Mouse (Mus musculus) stomach, postnatal 0 days (tissue): ENCODE measurements around the gene Pkp4. TPM values are rescaled to one million over a fixed set of nuclear protein-coding genes. Genes with fewer than 3 reads are reported as not detected.
A peak's percentile ranks its signal among the peaks of the same experiment; 100 is the strongest.

Experiments
- ATAC-seq: fragments of 200-750 bp; cut with Nextera tagmentation; 2 replicates; pipeline ENCODE4 v1.8.0; 2017; ENCODE audit not compliant: low FRiP score, low TSS enrichment
- DNase-seq: peaks from one replicate; pipeline ENCODE4 v3.0.0-alpha.2; 2016; ENCODE audit warnings: low spot score
- H3K27ac ChIP-seq: fragments of 300-500 bp; sonication (generic); replicated peaks from 2 replicates; pipeline ENCODE4 v1.5.1; 2014; ENCODE audit warnings: mild to moderate bottlenecking, control low read depth
- H3K27me3 ChIP-seq: fragments of 300-500 bp; sonication (generic); 2 replicates; pipeline ENCODE4 v1.6.1; 2014; ENCODE audit warnings: low read length; ENCODE audit not compliant: control insufficient read depth, insufficient read depth
- H3K36me3 ChIP-seq: fragments of 300-500 bp; sonication (generic); 2 replicates; pipeline ENCODE4 v1.6.1; 2014; ENCODE audit warnings: low read length, mixed read lengths; ENCODE audit not compliant: control insufficient read depth, insufficient read depth
- H3K4me1 ChIP-seq: fragments of 300-500 bp; sonication (generic); replicated peaks from 2 replicates; pipeline ENCODE4 v1.6.1; 2014; ENCODE audit warnings: antibody characterized with exemption; ENCODE audit not compliant: control insufficient read depth, insufficient read depth
- H3K4me2 ChIP-seq: fragments of 300-500 bp; sonication (generic); replicated peaks from 2 replicates; pipeline ENCODE4 v1.6.1; 2014; ENCODE audit warnings: low read depth, mild to moderate bottlenecking, control low read depth, moderate library complexity
- H3K4me3 ChIP-seq: fragments of 300-500 bp; sonication (generic); 2 replicates; pipeline ENCODE4 v1.5.1; 2014; ENCODE audit warnings: low read depth, low read length, control low read depth
- H3K9ac ChIP-seq: fragments of 300-500 bp; sonication (generic); 2 replicates; pipeline ENCODE4 v1.6.1; 2014; ENCODE audit warnings: mild to moderate bottlenecking, low read length, control low read depth, mixed read lengths
- H3K9me3 ChIP-seq: fragments of 300-500 bp; sonication (generic); 2 replicates; pipeline ENCODE4 v1.6.1; 2016; ENCODE audit warnings: low read length; ENCODE audit not compliant: control insufficient read depth
- CTCF ChIP-seq: IDR thresholded peaks from 2 replicates; pipeline ENCODE4 v1.5.1; 2016; ENCODE audit warnings: antibody characterized with exemption, low read depth, mild to moderate bottlenecking, moderate library complexity
- EP300 ChIP-seq: optimal IDR thresholded peaks from 2 replicates; pipeline ENCODE3; 2016; ENCODE audit warnings: antibody characterized with exemption
- whole genome bisulfite sequencing: fragments of 180-500 bp; shearing (Covaris S2); extraction: QIAGEN DNeasy Blood & Tissue Kit; methylation state at CpG from one replicate; pipeline ENCODE4 v1.1.7; 2014; 5-methylcytosine and 5-hydroxymethylcytosine counted together
- polyA plus RNA-seq: library from polyadenylated mRNA; unstranded; fragments of >200 nt; fragmentation: Nextera tagmentation; extraction: Ambion mirVana; gene quantifications from 2 replicates; pipeline ENCODE4 v1.2.1, GENCODE M21; 2015

Gene Pkp4
- polyA plus RNA-seq, 1 experiment from 2014 or later: 16.9 TPM

GRCm38 (mm10) chr2:59339776-59340539, 179.3 kb downstream of the Pkp4 start:
- no peak overlapping the region for H3K4me3 ChIP-seq
- ATAC-seq: no peak
- DNase-seq: no peak
- H3K4me1 ChIP-seq: no peaks in the 10 kb centered on the region
- no peaks in the 10 kb centered on the region for H3K9me3 ChIP-seq
- H3K27me3 ChIP-seq: no peaks in the 10 kb centered on the region
- peaks cover 20% of the 10 kb centered on the region for H3K36me3 ChIP-seq
- H3K27ac ChIP-seq: no peak overlapping the region
- H3K9ac ChIP-seq: no peak overlapping the region
- TF ChIP-seq EP300 (no peak), CTCF (no peak)
- no peak overlapping the region for H3K4me2 ChIP-seq
- WGBS: 82% methylated on average over 5 of the region's 5 CpGs

GRCm38 (mm10) chr2:59340878-59341277, 180.2 kb downstream of the Pkp4 start:
- WGBS: 90% methylated on average over 1 of the region's 1 CpGs
- H3K36me3 ChIP-seq: peaks cover 24% of the 10 kb centered on the region
- TF ChIP-seq CTCF: no peak
- no peak for TF ChIP-seq EP300
- H3K27me3 ChIP-seq: no peaks in the 10 kb centered on the region
- H3K9ac ChIP-seq: no peak overlapping the region
- no peaks in the 10 kb centered on the region for H3K4me1 ChIP-seq
- H3K9me3 ChIP-seq: no peaks in the 10 kb centered on the region
- no peak overlapping the region for H3K27ac ChIP-seq
- DNase-seq (no peak), ATAC-seq (no peak)
- H3K4me3 ChIP-seq: no peak overlapping the region
- H3K4me2 ChIP-seq: no peak overlapping the region

- Histone ChIP-seq H3K9me3 (no peaks in the 10 kb centered on the region), H3K4me2 (no peak overlapping the region), H3K4me3 (no peak overlapping the region), H3K27me3 (no peaks in the 10 kb centered on the region), H3K4me1 (no peaks in the 10 kb centered on the region), H3K36me3 (peaks cover 24% of the 10 kb centered on the region), H3K9ac (no peak overlapping the region), H3K27ac (no peak overlapping the region)
- WGBS: 88% methylated on average over 6 of the region's 6 CpGs
- ATAC-seq (no peak), DNase-seq (no peak)
- no peak for TF ChIP-seq EP300
- no peak for TF ChIP-seq CTCF
Observed at GRCm38 (mm10) chr2:59342591-59343210, 182.1 kb downstream of the Pkp4 start.

GRCm38 (mm10) chr2:59343834-59344233, 183.2 kb downstream of the Pkp4 start:
- DNase-seq (no peak), ATAC-seq (peak; percentile 65; the same call in 1 of the 2 replicates)
- no peaks in the 10 kb centered on the region for H3K27me3 ChIP-seq
- no peak overlapping the region for H3K4me3 ChIP-seq
- no peaks in the 10 kb centered on the region for H3K4me1 ChIP-seq
- no peak overlapping the region for H3K4me2 ChIP-seq
- 74% methylated on average over 11 of the region's 11 CpGs for WGBS
- H3K27ac ChIP-seq: no peak overlapping the region
- H3K36me3 ChIP-seq: peaks cover 22% of the 10 kb centered on the region
- TF ChIP-seq CTCF: no peak
- no peak for TF ChIP-seq EP300
- H3K9me3 ChIP-seq: no peaks in the 10 kb centered on the region
- no peak overlapping the region for H3K9ac ChIP-seq

- Histone ChIP-seq H3K4me2 (no peak overlapping the region), H3K4me1 (no peaks in the 10 kb centered on the region), H3K27ac (no peak overlapping the region), H3K4me3 (no peak overlapping the region), H3K9ac (no peak overlapping the region), H3K36me3 (peaks cover 24% of the 10 kb centered on the region), H3K9me3 (no peaks in the 10 kb centered on the region), H3K27me3 (no peaks in the 10 kb centered on the region)
- 93% methylated on average over 13 of the region's 13 CpGs for WGBS
- TF ChIP-seq CTCF (no peak), EP300 (no peak)
- DNase-seq: no peak
- no peak for ATAC-seq
Observed at GRCm38 (mm10) chr2:59344699-59345098, 184.0 kb downstream of the Pkp4 start.

GRCm38 (mm10) chr2:59345141-59345839, 184.6 kb downstream of the Pkp4 start:
- 92% methylated on average over 11 of the region's 11 CpGs for whole genome bisulfite sequencing
- TF ChIP-seq CTCF: no peak
- ATAC-seq: no peak

More at GRCm38 (mm10) chr2:59345141-59345839, 184.6 kb downstream of the Pkp4 start:
- Histone ChIP-seq H3K9ac (no peak overlapping the region), H3K27ac (no peak overlapping the region), H3K36me3 (peaks cover 22% of the 10 kb centered on the region), H3K27me3 (no peaks in the 10 kb centered on the region), H3K4me2 (no peak overlapping the region), H3K4me3 (no peak overlapping the region), H3K9me3 (no peaks in the 10 kb centered on the region), H3K4me1 (no peaks in the 10 kb centered on the region)
- no peak for DNase-seq
